Mouse (Mus musculus) ovary, postnatal 36 days (tissue): Measurements from ENCODE around the gene Scnm1.
"Not testable (repeated sequence)": the region's sequence is repeated elsewhere in the genome, so short reads cannot be mapped to it uniquely, and the experiment has no call there.

ENCODE experiments used
- DNase-seq: peaks from one replicate; pipeline ENCODE4 v3.0.0; 2022; ENCODE audit warnings: low spot score, mixed read lengths

The Scnm1 gene

GRCm38 (mm10) chr3:95147924-95148323 lies 14.1 kb upstream of the Scnm1 start:
- no peak for DNase-seq

DNA sequence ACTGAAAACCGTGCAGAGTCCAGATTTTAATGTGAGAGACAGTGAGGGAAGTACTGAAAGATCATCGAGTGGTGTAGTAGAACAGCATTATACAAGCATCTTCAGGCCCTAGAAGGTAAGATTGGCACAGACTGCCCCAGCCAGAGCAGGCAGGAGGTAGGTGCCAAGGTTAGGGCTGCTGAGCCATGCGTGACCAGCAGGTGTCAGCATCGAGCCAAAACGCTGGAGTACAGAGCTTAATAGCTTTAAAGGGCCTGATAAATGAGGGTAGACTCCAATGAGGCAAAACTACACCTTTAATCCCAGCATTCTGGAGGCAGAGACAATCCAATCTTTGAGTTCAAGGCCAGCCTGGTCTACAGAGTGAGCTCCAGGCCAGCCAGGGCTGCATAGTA lies 8.8 kb upstream of the Scnm1 start:
- DNase-seq: peak; percentile 87

DNA sequence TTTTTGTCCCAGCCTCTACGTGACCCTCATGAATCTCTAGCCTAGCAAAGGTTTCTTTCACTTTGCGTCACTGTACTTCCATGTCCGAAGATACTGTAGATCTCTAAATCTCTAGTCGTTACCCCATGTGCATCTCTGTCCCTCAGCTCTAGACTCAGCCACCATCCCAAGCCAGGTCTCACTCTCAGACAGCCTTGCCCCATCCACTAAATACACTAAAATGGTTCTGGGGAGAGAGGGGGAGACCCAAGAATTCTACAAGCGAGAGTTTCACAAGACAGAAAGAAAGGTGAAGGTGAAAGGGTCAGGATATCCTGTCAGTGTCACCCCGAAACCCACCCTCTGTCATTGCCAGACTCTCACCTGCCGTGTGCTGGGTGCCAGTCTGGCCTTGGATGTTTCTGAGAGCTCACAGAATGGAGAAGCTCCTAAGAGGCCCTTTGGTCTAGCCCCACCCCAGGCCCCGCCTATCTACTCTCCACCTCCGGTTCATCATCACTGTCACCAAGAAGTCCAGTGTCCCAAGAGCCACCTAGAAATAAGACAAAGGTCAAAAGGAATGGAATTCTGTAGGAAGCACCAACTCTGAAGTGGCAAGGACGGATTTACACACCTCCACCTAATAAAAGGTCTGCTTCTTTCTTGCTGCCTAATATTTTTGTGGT lies 8.3 kb upstream of the Scnm1 start, which contains the start of gene Tnfaip8l2:
TSS of gene Tnfaip8l2 (minus strand) at position 409 of the 665 bp plus-strand sequence.
- no peak for DNase-seq

DNA sequence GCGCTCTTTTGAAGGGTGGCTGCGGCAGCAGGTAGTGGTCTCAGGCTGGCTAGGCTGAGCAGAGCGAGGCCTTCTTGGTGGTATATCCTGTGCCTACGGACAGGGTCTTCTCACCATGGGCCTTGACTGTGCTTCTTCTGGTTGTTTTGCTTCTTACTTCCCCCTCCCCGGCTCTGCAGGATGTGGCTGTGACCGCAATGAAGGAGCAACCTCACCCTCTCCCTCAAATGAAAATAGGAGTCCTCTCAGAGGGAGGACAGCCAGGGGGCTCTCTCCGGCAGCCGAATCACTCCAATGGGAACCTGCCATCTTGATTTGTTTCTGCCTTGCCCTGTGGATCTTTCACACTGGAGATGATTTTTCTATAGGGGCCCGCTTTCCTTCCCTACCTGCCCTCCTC lies 7.7 kb upstream of the Scnm1 start:
- DNase-seq: no peak

DNA sequence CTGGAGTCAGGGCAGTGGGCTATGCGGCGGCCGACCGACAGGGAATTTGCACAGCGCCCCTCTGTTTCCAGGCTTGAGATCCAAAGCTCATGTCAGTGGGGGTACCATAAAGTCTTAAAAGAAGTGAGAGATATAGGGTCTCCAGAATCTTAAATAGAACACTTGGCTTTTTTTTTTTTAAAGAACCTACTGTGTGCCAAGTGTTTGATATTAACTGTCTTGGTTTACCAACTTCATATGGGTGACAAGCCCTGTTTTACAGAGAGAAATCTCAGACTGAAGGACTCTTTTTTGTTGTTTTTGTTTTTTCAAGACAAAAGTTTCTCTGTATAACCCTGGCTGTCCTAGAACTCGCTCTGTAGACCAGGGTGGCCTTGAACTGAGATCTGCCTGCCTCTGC lies 7.0 kb upstream of the Scnm1 start:
- DNase-seq: no peak

GRCm38 (mm10) chr3:95140289-95140595 lies 6.4 kb upstream of the Scnm1 start:
- no peak for DNase-seq

DNA sequence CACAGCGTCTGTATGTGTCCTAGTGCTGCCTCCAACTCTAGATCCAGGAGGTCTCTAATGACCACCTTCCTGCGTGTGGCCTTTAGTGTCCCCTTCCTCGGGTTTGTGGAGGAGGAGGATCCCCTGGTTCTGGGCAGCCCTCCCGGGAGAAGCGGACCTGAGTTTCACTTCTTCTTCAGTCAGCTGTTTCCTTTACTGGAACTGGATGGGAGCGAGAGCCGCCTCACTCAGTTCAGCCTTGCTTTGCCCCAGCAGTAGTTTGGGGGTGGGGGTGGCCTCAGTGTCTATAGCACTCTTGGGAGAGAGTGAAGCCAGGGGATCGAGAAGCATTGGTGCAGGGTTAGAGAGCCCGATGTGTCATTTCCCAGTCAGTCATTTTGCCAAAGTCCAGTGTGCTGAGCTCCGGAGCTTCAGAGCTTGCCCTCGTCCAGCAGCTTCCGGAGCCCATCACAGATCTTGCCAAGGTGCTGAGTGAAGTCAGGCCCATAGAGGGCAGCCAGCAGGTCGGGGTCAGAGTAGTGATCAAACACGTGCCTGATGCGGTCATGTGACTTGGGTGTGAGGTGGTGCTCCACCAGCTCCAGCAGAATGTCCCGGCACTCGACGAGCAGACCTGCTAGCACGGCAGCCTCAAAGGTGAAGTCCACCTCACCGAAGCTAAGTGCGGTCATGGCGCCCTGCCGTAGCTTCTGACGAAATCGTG lies 5.9 kb upstream of the Scnm1 start:
- no peak for DNase-seq

DNA sequence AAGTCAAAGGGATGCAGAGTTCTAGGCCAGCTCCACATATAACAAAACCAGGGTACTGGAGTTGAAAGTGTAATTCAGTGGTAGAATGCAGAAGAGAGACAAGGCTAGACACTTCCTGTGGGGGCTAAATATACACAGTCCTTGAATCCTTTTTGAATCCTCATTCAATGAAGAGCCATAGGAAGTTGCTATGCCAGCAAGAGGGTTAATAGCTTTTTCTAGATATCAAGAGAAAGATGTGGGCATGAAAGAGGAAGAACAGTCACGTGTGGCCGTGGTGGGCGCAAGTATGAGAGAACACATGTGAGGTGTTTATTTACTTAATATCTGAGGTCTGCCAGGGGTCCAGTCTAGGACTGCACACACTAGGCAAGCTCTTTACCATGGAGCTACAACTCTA lies 2.5 kb upstream of the Scnm1 start:
- no peak for DNase-seq

- no peak for DNase-seq
Observed at GRCm38 (mm10) chr3:95135433-95136052, 1.7 kb upstream of the Scnm1 start.

DNA sequence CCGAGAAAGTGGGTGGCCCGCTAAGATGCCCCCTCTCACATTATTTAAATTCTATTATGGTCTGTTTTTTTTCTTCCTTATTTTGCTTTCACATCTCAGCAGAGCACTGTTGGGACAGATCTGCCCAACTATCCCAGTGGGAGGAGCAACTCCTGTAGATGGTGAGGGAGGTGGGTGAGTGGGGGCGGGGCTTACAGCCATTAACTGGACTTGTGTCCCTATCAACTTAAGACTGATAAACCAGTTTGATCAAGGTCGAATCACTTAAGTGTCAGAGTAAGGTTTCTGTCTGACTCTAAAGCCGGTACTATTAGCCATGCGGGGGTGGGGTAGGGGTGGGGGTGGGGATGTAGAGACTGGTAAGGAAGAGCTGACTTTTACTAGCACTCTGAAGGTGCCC lies 1.2 kb upstream of the Scnm1 start:
- DNase-seq: peak; percentile 71

GRCm38 (mm10) chr3:95134133-95134532 lies 322 bp upstream of the Scnm1 start:
- DNase-seq: not testable (repeated sequence)

- no peak for DNase-seq
Observed at GRCm38 (mm10) chr3:95133176-95133575, 635 bp downstream of the Scnm1 start.

GRCm38 (mm10) chr3:95132389-95132788 lies 1.4 kb downstream of the Scnm1 start:
- not testable (repeated sequence) for DNase-seq

GRCm38 (mm10) chr3:95130081-95130480 lies 3.7 kb downstream of the Scnm1 start:
- no peak for DNase-seq

DNA sequence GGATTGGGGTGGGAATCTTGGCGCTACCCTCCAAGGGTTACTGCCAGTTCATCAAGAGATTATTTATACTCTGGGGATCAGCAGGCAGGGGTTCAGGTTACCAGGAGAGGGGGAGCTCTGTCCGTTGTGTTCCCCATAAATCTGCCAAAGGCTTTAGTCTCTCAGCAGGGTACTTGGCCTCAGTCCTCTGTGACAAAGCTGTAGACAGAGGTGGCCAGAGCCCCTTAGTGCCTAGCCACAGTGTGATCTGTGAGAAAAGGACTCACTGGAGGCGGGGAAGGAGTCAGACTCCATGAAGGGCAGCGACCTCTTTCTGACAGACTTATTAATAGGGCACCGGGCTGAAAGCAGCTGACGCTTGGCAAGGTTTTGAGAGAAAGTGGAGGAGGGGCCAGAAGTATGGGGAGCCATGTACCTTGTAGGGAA lies 4.6 kb downstream of the Scnm1 start:
- no peak for DNase-seq

DNA sequence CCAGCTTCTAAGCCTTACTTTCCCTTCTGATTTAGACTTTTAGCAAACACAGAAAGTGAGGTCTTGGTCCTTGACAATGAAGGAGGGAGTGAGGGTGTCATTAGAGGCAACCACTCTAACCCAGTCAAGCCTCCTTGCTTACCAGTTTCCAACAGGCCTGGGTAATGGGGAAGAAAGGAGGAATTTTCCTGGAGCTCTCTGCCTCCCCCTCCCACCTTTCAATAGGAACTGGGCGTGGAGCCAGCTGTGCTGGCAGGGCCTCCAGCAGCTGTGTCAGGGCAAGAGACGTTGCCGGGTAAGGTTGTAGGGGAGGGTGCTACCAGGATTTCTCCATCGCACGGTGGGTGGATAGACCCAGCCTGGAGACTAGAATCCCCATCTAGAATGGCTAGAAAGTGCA lies 8.8 kb downstream of the Scnm1 start:
- DNase-seq: peak; percentile 54

DNA sequence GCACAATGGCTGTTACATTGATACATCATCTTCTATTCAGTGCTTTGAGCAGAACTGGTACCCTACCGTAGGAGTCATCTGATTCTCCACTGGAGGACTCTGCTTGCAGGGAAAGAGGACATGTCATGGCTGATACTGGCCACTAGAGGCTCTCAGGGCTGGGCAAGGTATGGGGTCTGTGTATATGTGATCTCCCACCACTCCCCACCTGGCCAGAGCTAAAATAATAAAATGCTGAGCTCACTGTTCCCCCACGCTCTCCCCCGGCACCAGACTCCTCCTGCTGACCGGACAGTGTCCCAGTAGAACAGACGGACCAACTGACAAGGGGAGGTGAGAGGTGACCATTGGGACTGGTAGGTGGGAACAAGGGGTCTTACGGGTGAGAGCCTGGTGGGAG lies 9.6 kb downstream of the Scnm1 start, which contains the start of gene Tmod4:
TSS of gene Tmod4 (plus strand) at position 231 of the 400 bp plus-strand sequence.
- DNase-seq: no peak

DNA sequence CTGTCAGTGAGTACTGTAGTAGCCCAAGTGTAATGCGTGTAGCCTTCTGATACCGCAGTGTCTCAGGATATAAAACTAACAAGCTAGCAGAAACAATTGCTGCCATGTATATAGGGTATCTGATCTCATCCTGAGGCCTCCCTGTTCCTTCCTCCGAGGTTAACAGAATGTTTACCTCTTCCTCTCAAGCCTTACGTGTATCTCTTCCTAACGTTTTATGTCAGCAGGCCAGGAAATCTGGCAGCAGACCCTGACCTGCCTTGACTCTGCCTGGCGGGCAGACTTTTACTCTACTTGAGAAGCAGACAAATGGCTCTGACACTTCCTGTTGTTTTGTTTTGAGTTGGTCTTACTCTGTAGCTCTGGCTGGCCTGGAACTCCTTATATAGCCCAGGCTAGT lies 12.2 kb downstream of the Scnm1 start:
- DNase-seq: no peak

DNA sequence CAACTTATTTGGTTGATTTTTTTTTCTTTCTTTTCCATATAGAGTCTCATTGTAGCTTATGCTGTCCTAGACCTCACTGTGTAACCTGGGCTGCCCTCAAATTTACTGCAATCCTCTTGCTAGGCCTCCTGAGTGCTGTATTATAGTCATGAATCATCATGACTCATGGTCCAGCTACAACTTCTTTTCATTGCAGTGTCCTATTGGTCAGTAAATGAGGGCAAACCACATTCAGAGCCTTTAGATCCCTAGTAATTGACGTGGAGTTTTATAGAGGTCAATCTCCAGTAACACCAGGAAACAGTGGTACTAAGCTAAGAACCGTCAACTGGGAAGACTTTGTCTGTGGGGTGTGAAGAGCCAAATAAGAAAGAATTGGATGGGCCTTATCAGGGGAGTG lies 16.1 kb downstream of the Scnm1 start:
- no peak for DNase-seq

- DNase-seq: no peak
Observed at GRCm38 (mm10) chr3:95112760-95113159, 21.1 kb downstream of the Scnm1 start.

DNA sequence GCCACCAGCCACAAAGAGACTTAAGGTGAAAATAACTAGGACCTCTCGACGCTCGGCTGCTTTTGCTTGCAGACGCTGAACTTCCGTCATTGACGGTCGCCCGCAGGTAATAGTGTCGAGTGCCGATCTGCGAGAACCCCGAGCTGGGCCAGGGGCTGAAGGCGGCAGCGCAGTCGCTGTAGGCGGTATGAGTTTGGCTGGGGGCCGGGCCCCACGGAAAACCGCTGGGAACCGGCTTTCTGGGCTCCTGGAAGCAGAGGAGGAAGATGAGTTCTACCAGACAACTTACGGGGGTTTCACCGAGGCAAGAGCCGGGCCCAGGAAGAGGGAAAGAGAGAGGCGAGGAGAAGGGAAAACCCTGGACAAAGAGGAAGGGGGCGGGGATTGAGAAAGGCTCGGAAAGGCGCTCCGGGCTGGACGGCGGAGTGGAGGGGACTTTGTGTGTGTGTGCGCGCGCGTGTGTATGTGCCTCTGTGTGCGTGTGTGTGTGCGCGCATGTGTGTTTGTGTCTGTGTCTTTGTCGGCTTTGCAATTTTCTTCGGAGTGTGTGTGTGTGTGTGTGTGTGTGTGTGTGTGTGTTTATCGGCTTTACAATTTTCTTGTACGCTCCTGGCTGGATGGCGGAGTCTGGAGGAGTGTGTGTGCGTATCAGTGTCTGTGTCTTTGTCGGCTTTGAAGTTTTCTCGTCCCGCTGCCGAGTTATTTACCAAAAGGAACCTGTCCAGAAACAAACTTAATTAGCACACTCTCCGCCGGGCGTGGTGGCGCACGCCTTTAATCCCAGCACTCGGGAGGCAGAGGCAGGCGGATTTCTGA lies 22.7 kb downstream of the Scnm1 start, which contains the start of gene Vps72:
TSS of gene Vps72 (plus strand) at position 112 of the 816 bp plus-strand sequence.
- peak; percentile 88 for DNase-seq

GRCm38 (mm10) chr3:95107898-95108297 lies 25.9 kb downstream of the Scnm1 start:
- DNase-seq: no peak
